Mouse (Mus musculus) erythroid progenitor cell, adult 5-6 weeks (primary cell): ENCODE results near the gene Ankrd2. TPM values are rescaled to one million over a fixed set of nuclear protein-coding genes. Genes with fewer than 3 reads are reported as not detected.
"Not testable (repeated sequence)": the region's sequence is repeated elsewhere in the genome, so short reads cannot be mapped to it uniquely, and the experiment has no call there.

Experiments used
- ATAC-seq: replicated peaks from 2 replicates; pipeline ENCODE4 v1.8.0; 2016; ENCODE audit warnings: moderate number of reproducible peaks, mild to moderate bottlenecking, moderate TSS enrichment, inconsistent platforms; ENCODE audit not compliant: poor library complexity, low FRiP score, severe bottlenecking
- total RNA-seq, 2 experiments: library from RNA; stranded (forward) in 1 of 2; stranded (reverse) in 1 of 2; fragments of 150-400 nt in 1 of 2; fragments of 186-747, 209-891 nt in 1 of 2; gene quantifications; 2 replicates each; pipeline versions ENCODE4 v1.2.3 to v1.2.4; 2015 to 2017; ENCODE audit warnings: low replicate concordance in 2 of 2

The Ankrd2 gene
- total RNA-seq, 2 experiments from 2014 or later, result not detected

GRCm38 (mm10) chr19:42051351-42051750 lies 15.6 kb downstream of the Ankrd2 start:
- ATAC-seq, result no peak

GRCm38 (mm10) chr19:42051948-42052347 lies 16.1 kb downstream of the Ankrd2 start, which contains the start of gene 4933411K16Rik:
Gene 4933411K16Rik, plus strand, starts transcription at chr19:42052248.
- ATAC-seq, result no peak

GRCm38 (mm10) chr19:42054255-42054654 lies 18.5 kb downstream of the Ankrd2 start:
- ATAC-seq, result no peak

GRCm38 (mm10) chr19:42055881-42056280 lies 20.1 kb downstream of the Ankrd2 start:
- no peak for ATAC-seq

GRCm38 (mm10) chr19:42056719-42057409 lies 21.1 kb downstream of the Ankrd2 start:
- no peak for ATAC-seq

- no peak for ATAC-seq
Measured at GRCm38 (mm10) chr19:42058426-42058825, 22.6 kb downstream of the Ankrd2 start.

- ATAC-seq, result no peak
Measured at GRCm38 (mm10) chr19:42061443-42061842, 25.6 kb downstream of the Ankrd2 start.

GRCm38 (mm10) chr19:42068441-42069240 lies 32.8 kb downstream of the Ankrd2 start:
- no peak for ATAC-seq

- ATAC-seq, result no peak
Measured at GRCm38 (mm10) chr19:42069241-42069525, 33.4 kb downstream of the Ankrd2 start.

- no peak for ATAC-seq
Measured at GRCm38 (mm10) chr19:42071221-42071620, 35.4 kb downstream of the Ankrd2 start.

- ATAC-seq, result no peak
Measured at GRCm38 (mm10) chr19:42071886-42072608, 36.2 kb downstream of the Ankrd2 start.

GRCm38 (mm10) chr19:42072802-42073201 lies 37.0 kb downstream of the Ankrd2 start:
- no peak for ATAC-seq

- no peak for ATAC-seq
Measured at GRCm38 (mm10) chr19:42075051-42075450, 39.3 kb downstream of the Ankrd2 start.

- no peak for ATAC-seq
Measured at GRCm38 (mm10) chr19:42075992-42076391, 40.2 kb downstream of the Ankrd2 start.

GRCm38 (mm10) chr19:42078566-42078965 lies 42.8 kb downstream of the Ankrd2 start:
- no peak for ATAC-seq

- ATAC-seq, result no peak
Measured at GRCm38 (mm10) chr19:42079006-42079405, 43.2 kb downstream of the Ankrd2 start.

GRCm38 (mm10) chr19:42079950-42080349 lies 44.1 kb downstream of the Ankrd2 start:
- no peak for ATAC-seq

GRCm38 (mm10) chr19:42080469-42080868 lies 44.7 kb downstream of the Ankrd2 start:
- ATAC-seq, result no peak

- not testable (repeated sequence) for ATAC-seq
Measured at GRCm38 (mm10) chr19:42081613-42082012, 45.8 kb downstream of the Ankrd2 start.

- no peak for ATAC-seq
Measured at GRCm38 (mm10) chr19:42085690-42086089, 49.9 kb downstream of the Ankrd2 start.

- no peak for ATAC-seq
Measured at GRCm38 (mm10) chr19:42086166-42086565, 50.4 kb downstream of the Ankrd2 start, which contains the start of gene Morn4. Gene Morn4, minus strand, starts transcription at chr19:42086357.
